Mouse (Mus musculus) C2C12 (cell line): ENCODE results near the gene Heatr4. TPM values are rescaled to one million over a fixed set of nuclear protein-coding genes. Genes with fewer than 3 reads are reported as not detected.
"Not testable (repeated sequence)": the region's sequence is repeated elsewhere in the genome, so short reads cannot be mapped to it uniquely, and the experiment has no call there.

Source experiments
- H3K27me3 ChIP-seq: one replicate; pipeline ENCODE4 v1.6.1; 2011; ENCODE audit not compliant: control insufficient read depth, insufficient read depth, insufficient read length
- H3K36me3 ChIP-seq: one replicate; pipeline ENCODE4 v1.6.1; 2011; ENCODE audit not compliant: control insufficient read depth, insufficient read depth
- H3K4me3 ChIP-seq: one replicate; pipeline ENCODE4 v1.5.1; 2011; ENCODE audit warnings: mild to moderate bottlenecking, control low read depth; ENCODE audit not compliant: poor library complexity, insufficient read depth, severe bottlenecking
- H3K79me2 ChIP-seq: one replicate; pipeline ENCODE4 v1.6.1; 2011; ENCODE audit not compliant: control insufficient read depth, insufficient read depth
- H3K79me3 ChIP-seq: one replicate; pipeline ENCODE4 v1.6.1; 2011; ENCODE audit warnings: low read depth, control low read depth
- H3ac ChIP-seq: one replicate; pipeline ENCODE3; 2011; ENCODE audit warnings: low read depth; ENCODE audit not compliant: control insufficient read depth, insufficient read length
- CEBPB ChIP-seq: IDR thresholded peaks from one replicate; pipeline ENCODE4 v1.6.1; 2011; ENCODE audit warnings: low read depth, mild to moderate bottlenecking, control low read depth, moderate library complexity
- CTCF ChIP-seq: IDR thresholded peaks from one replicate; pipeline ENCODE4 v1.5.1; 2011; ENCODE audit not compliant: control insufficient read depth, insufficient read depth, insufficient read length
- FOSL1 ChIP-seq: IDR thresholded peaks from one replicate; pipeline ENCODE4 v1.8.0; 2011; ENCODE audit warnings: mild to moderate bottlenecking, low read length; ENCODE audit not compliant: poor library complexity, insufficient read depth, severe bottlenecking
- MAX ChIP-seq: IDR thresholded peaks from one replicate; pipeline ENCODE4 v1.6.1; 2011; ENCODE audit warnings: mild to moderate bottlenecking, control low read depth
- MYOD1 ChIP-seq: IDR thresholded peaks from one replicate; pipeline ENCODE4 v1.6.1; 2011; ENCODE audit warnings: low read depth; ENCODE audit not compliant: control insufficient read depth, insufficient read length
- MYOG ChIP-seq: IDR thresholded peaks from one replicate; pipeline ENCODE4 v1.6.1; 2011; ENCODE audit not compliant: control insufficient read depth, insufficient read length; ENCODE audit errors: extremely low read depth
- USF1 ChIP-seq: IDR thresholded peaks from one replicate; pipeline ENCODE4 v1.6.1; 2011; ENCODE audit warnings: low read depth, mild to moderate bottlenecking, control low read depth, moderate library complexity
- long read RNA-seq, 2 experiments: library from polyadenylated mRNA; unstranded; transcript quantifications; one replicate each; pipeline ENCODE4 v2.0.0; 2019 to 2020
- polyA plus RNA-seq: library from polyadenylated mRNA; unstranded; fragments of >200 nt; fragmentation: generic; extraction: Trizol; gene quantifications from one replicate; pipeline ENCODE4 v1.2.1, GENCODE M21; 2012; ENCODE audit warnings: missing spikeins

Gene Heatr4
- not detected for polyA plus RNA-seq
- long read RNA-seq, experiment 1 = 0 reads
- long read RNA-seq, experiment 2 = 0 reads

DNA sequence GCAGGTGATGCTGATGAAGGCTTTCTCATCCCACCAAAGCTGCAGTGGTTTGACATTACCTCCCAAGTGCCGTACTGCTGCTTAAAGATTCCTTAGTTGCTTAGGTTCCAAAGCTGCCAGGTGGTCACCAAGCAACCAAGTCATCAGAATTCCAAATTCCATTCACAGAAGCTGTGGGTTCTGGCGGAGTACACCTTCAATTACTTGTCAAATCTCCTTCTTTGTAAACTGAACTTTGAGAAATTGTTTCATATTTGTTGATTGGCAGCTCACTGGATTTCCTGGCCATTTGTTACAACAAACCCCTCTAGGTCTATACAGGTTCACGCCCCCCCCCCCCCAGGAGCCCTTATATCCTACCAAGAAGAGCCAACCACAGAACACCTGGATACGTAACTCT, at the start of gene Heatr4:
TSS of gene Heatr4 (minus strand) at position 101 of the 400 bp plus-strand sequence.
- H3K79me2 ChIP-seq = no peaks in the 10 kb centered on the region
- no peak within 1 kb of the TSS for H3K4me3 ChIP-seq
- H3K79me3 ChIP-seq = no peaks in the 10 kb centered on the region
- H3K36me3 ChIP-seq = no peaks in the 10 kb centered on the region
- TF ChIP-seq MAX (no peak), MYOG (no peak), CTCF (no peak), USF1 (no peak), FOSL1 (no peak), MYOD1 (no peak), CEBPB (no peak)
- H3K27me3 ChIP-seq = no peaks in the 10 kb centered on the region
- no peak within 1 kb of the TSS for H3ac ChIP-seq

DNA sequence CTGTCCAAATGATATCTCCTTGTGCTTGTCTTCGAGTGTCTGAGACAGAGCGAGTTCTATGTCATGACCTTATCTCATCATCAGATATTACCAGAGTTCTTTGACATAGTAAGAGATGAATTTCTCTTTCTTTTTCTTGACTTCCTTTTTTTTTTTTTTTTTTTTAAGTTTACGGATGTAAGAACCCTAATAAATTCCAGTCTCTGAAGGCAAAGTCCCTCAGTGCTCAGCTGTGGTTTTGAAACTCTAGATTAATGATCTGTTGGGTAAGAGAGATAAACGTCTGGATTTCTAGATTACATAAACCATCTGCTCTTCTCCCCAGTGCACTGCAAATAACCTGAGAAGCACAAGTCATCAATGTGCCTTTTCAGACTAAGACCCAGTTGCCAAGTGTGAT, 49.5 kb upstream of the Heatr4 start:
- H3K36me3 ChIP-seq = no peaks in the 10 kb centered on the region
- no peak for TF ChIP-seq FOSL1
- TF ChIP-seq MYOG = no peak
- no peak for TF ChIP-seq USF1
- no peak for TF ChIP-seq CTCF
- no peak for TF ChIP-seq MYOD1
- TF ChIP-seq CEBPB = no peak
- TF ChIP-seq MAX = no peak
- H3K79me2 ChIP-seq = no peaks in the 10 kb centered on the region
- no peaks in the 10 kb centered on the region for H3K27me3 ChIP-seq
- H3K79me3 ChIP-seq = no peaks in the 10 kb centered on the region
- H3K4me3 ChIP-seq = no peak overlapping the region
- no peak overlapping the region for H3ac ChIP-seq

DNA sequence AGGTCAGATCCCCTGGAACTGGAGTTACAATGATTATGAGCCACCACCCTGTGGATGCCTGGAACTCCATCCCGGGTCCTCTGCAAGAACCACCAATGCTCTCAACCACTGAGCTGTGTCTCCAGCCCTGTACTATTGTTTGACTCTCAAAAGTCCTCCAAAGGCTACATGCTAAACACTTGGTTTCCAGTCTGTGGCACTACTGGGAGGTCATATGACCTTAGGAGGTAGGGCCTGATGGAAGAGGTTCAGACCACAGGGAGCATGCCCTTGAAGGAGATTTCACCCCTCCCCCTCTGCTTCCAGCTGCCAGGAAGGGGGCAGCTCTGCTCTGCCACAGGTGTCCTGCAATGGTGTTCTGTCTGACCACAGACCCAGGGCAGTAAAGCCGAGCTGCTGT, 48.6 kb upstream of the Heatr4 start:
- not testable (repeated sequence) for H3ac ChIP-seq, H3K79me2 ChIP-seq, H3K27me3 ChIP-seq, H3K4me3 ChIP-seq, H3K79me3 ChIP-seq, H3K36me3 ChIP-seq

GRCm38 (mm10) chr12:84032854-84033253, 48.2 kb upstream of the Heatr4 start:
- Histone ChIP-seq H3K27me3 (no peaks in the 10 kb centered on the region), H3K36me3 (no peaks in the 10 kb centered on the region), H3K79me2 (no peaks in the 10 kb centered on the region), H3K4me3 (no peak overlapping the region), H3ac (no peak overlapping the region), H3K79me3 (no peaks in the 10 kb centered on the region)
- no peak for TF ChIP-seq MYOD1
- TF ChIP-seq USF1 = no peak
- TF ChIP-seq CTCF = no peak
- TF ChIP-seq CEBPB = no peak
- no peak for TF ChIP-seq FOSL1
- TF ChIP-seq MYOG = no peak

DNA sequence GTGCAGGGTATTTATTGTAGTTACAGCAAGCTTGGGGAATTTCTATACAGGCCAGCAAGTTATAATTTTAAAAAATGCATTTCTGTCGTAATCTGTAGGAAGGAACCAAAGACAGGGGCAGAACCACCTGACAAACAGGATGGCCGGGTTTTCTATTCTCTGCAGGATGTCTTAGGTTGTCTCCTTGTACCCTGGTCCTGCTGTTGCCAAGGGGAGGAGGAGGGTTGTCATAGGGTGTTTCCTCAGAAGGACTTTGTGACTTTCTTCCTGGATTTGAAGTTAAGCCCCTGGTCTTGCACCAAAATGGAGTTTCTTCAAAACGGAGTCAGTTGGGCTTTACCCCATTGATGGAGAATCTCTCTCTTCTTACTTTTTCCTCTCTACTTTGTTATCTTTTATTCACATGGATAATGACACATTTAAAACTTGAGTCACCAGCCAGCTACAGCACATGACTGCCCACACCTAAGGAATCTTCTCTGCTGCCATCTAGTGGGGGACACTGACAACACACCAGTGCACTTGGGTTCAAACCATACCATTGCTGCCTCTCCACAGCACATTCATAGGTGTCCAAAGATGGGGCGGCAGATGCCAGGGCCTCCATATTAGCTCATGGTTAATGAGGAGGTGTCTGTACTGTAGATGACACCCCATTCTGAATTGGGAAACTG, 46.1 kb upstream of the Heatr4 start:
- no peaks in the 10 kb centered on the region for H3K79me3 ChIP-seq
- no peaks in the 10 kb centered on the region for H3K27me3 ChIP-seq
- H3ac ChIP-seq = no peak overlapping the region
- no peaks in the 10 kb centered on the region for H3K79me2 ChIP-seq
- TF ChIP-seq MAX (peak; percentile 51), CEBPB (no peak), MYOG (no peak), USF1 (peak; percentile 71), FOSL1 (no peak), CTCF (peak; percentile 64), MYOD1 (no peak)
- H3K4me3 ChIP-seq = no peak overlapping the region
- H3K36me3 ChIP-seq = no peaks in the 10 kb centered on the region

DNA sequence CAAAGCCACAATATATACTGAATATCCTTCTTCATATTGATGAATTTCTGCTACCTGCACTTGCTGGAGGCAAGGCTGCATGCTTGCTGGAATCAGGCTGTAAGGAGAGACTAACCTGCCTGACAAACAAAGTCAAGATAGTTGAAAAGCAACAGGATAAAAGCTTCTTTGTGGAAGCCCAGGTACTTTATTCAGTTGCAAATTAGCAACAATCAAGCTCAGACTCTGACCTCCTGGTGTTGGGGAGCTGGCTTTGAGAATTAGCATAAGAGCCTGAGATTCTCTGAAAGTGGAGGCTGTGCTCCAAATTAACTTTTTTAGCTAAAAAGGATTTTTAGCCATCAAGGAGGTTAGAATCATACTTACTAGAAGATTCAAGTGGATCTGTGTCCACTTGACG, 44.4 kb upstream of the Heatr4 start:
- not testable (repeated sequence) for H3K79me3 ChIP-seq, H3K4me3 ChIP-seq

DNA sequence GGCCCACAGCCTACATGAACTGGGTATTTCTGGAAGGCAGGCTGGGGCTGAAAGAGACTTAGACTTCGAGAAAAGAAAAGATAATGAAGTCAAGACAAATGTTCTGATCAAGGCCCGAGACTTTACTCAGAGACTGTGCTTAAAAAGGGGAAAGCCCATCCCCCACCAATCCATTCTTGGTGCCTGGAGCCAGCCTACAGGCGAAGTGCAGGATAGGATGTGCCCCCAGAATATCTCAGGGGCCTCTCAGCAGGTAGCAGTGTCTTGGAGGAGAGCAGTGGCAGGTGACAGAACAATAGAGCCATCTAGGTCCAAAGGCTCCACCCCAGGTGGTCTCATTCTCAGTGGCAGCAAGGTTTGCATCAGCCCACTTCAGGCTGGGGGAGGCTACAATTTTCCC, 43.7 kb upstream of the Heatr4 start:
- not testable (repeated sequence) for H3K79me3 ChIP-seq, H3K79me2 ChIP-seq, H3K36me3 ChIP-seq, H3K27me3 ChIP-seq, H3K4me3 ChIP-seq, H3ac ChIP-seq

More for the DNA sequence above, 44.4 kb upstream of the Heatr4 start:
- not testable (repeated sequence) for H3K27me3 ChIP-seq, H3K79me2 ChIP-seq, H3K36me3 ChIP-seq, H3ac ChIP-seq
